Mouse (Mus musculus): Measurements from ENCODE around the gene E2f6. TPM values are rescaled to one million over a fixed set of nuclear protein-coding genes. Genes with fewer than 3 reads are reported as not detected.

Gene E2f6
- total and polyA plus RNA-seq, 2 experiments from 2014 or later = 20.0 to 21.2 TPM

DNA sequence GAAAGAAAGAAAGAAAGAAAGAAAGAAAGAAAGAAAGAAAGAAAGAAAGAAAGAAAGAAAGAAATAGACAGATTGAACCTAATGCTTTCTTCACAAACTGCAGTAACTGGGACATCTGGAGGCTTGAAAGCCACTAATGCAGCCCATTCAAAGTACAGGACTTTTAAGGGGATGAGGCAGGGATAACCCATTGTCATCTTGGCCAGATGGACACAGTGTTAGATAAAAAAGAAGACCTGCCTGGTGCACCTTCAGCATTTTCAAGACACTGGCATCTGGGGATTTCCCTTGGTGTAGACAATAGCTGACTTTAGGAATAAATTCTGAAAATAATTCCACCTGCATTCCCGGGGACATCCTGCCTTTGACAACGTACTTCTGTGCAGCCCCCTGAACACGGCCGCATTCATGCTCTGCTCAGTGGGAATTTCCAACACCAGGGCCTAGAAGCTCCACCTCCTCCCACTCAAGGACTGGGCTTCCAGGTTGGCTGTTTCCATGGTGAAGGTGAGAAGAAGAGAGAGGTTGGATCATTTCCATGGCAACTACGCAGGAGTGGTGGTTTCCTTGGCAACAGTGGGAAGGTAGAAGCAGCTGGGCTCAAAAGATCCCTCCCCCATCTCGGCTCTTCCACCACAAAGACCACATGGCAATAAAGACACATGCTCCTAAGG lies 45.0 kb downstream of the E2f6 start:
- H3K9ac ChIP-seq (replicated peaks; ENCODE audit: low read length) = no peak overlapping the region
- no peaks in the 10 kb centered on the region for H3K36me3 ChIP-seq (ENCODE audit: insufficient read depth, low read length)
- peak overlapping the region; percentile 83 for H3K27ac ChIP-seq
- peak; percentile 95 for DNase-seq (ENCODE audit: low spot score)
- H3K9me3 ChIP-seq (ENCODE audit: low read length) = no peaks in the 10 kb centered on the region
- no peak overlapping the region for H3K4me3 ChIP-seq (ENCODE audit: low read length)
- ATAC-seq = peak; percentile 95
- WGBS = 10% methylated on average over 6 of the region's 6 CpGs
- H3K4me2 ChIP-seq (ENCODE audit: low read depth, low read length) = peak overlapping the region; percentile 36; the same call in 1 of the 2 replicates
- H3K4me1 ChIP-seq (ENCODE audit: insufficient read depth, low read length) = peaks cover 11% of the 10 kb centered on the region
- H3K27me3 ChIP-seq (ENCODE audit: insufficient read depth, low read length) = no peaks in the 10 kb centered on the region
- TF ChIP-seq CTCF (IDR thresholded peaks at IDR 0.05; ENCODE audit: low read depth) = no peak

- H3K4me3 ChIP-seq (ENCODE audit: low read length) = no peak overlapping the region
- no peaks in the 10 kb centered on the region for H3K27me3 ChIP-seq (ENCODE audit: insufficient read depth, low read length)
- TF ChIP-seq CTCF (IDR thresholded peaks at IDR 0.05; ENCODE audit: low read depth) = no peak
- no peaks in the 10 kb centered on the region for H3K36me3 ChIP-seq (ENCODE audit: insufficient read depth, low read length)
- ATAC-seq (peak; percentile 33), DNase-seq (ENCODE audit: low spot score) (no peak)
- peak overlapping the region; percentile 83; the same call in 1 of the 2 replicates for H3K27ac ChIP-seq
- peaks cover 11% of the 10 kb centered on the region for H3K4me1 ChIP-seq (ENCODE audit: insufficient read depth, low read length)
- no peak overlapping the region for H3K9ac ChIP-seq (replicated peaks; ENCODE audit: low read length)
- no peak overlapping the region for H3K4me2 ChIP-seq (ENCODE audit: low read depth, low read length)
- H3K9me3 ChIP-seq (ENCODE audit: low read length) = no peaks in the 10 kb centered on the region
- 28% methylated on average over 2 of the region's 2 CpGs for WGBS
These were observed 45.5 kb downstream of the E2f6 start for GRCm38 (mm10) chr12:16856306-16856679.

- Histone ChIP-seq H3K27me3 (ENCODE audit: insufficient read depth, low read length) (no peaks in the 10 kb centered on the region), H3K9me3 (ENCODE audit: low read length) (no peaks in the 10 kb centered on the region), H3K27ac (no peak overlapping the region), H3K9ac (replicated peaks; ENCODE audit: low read length) (no peak overlapping the region), H3K4me3 (ENCODE audit: low read length) (no peak overlapping the region), H3K4me2 (ENCODE audit: low read depth, low read length) (no peak overlapping the region), H3K36me3 (ENCODE audit: insufficient read depth, low read length) (no peaks in the 10 kb centered on the region), H3K4me1 (ENCODE audit: insufficient read depth, low read length) (peaks cover 11% of the 10 kb centered on the region)
- WGBS = 84% methylated on average over 4 of the region's 4 CpGs
- no peak for ATAC-seq
- no peak for TF ChIP-seq CTCF (IDR thresholded peaks at IDR 0.05; ENCODE audit: low read depth)
- no peak for DNase-seq (ENCODE audit: low spot score)
These were observed 47.3 kb downstream of the E2f6 start for GRCm38 (mm10) chr12:16858081-16858480.

GRCm38 (mm10) chr12:16859781-16860180 lies 49.0 kb downstream of the E2f6 start:
- no peak overlapping the region for H3K4me2 ChIP-seq (ENCODE audit: low read depth, low read length)
- no peaks in the 10 kb centered on the region for H3K36me3 ChIP-seq (ENCODE audit: insufficient read depth, low read length)
- H3K4me1 ChIP-seq (ENCODE audit: insufficient read depth, low read length) = peaks cover 4% of the 10 kb centered on the region
- WGBS = 90% methylated on average over 2 of the region's 2 CpGs
- no peak overlapping the region for H3K4me3 ChIP-seq (ENCODE audit: low read length)
- no peak overlapping the region for H3K27ac ChIP-seq
- no peak overlapping the region for H3K9ac ChIP-seq (replicated peaks; ENCODE audit: low read length)
- TF ChIP-seq CTCF (IDR thresholded peaks at IDR 0.05; ENCODE audit: low read depth) = no peak
- H3K27me3 ChIP-seq (ENCODE audit: insufficient read depth, low read length) = no peaks in the 10 kb centered on the region
- no peak for DNase-seq (ENCODE audit: low spot score)
- no peak for ATAC-seq
- no peaks in the 10 kb centered on the region for H3K9me3 ChIP-seq (ENCODE audit: low read length)

GRCm38 (mm10) chr12:16860533-16860932 lies 49.8 kb downstream of the E2f6 start:
- Histone ChIP-seq H3K9ac (replicated peaks; ENCODE audit: low read length) (no peak overlapping the region), H3K4me1 (ENCODE audit: insufficient read depth, low read length) (peaks cover 4% of the 10 kb centered on the region), H3K27ac (no peak overlapping the region), H3K4me3 (ENCODE audit: low read length) (no peak overlapping the region), H3K4me2 (ENCODE audit: low read depth, low read length) (no peak overlapping the region), H3K27me3 (ENCODE audit: insufficient read depth, low read length) (no peaks in the 10 kb centered on the region), H3K36me3 (ENCODE audit: insufficient read depth, low read length) (no peaks in the 10 kb centered on the region), H3K9me3 (ENCODE audit: low read length) (no peaks in the 10 kb centered on the region)
- 73% methylated on average over 1 of the region's 1 CpGs for WGBS
- no peak for TF ChIP-seq CTCF (IDR thresholded peaks at IDR 0.05; ENCODE audit: low read depth)
- no peak for DNase-seq (ENCODE audit: low spot score)
- ATAC-seq = no peak

DNA sequence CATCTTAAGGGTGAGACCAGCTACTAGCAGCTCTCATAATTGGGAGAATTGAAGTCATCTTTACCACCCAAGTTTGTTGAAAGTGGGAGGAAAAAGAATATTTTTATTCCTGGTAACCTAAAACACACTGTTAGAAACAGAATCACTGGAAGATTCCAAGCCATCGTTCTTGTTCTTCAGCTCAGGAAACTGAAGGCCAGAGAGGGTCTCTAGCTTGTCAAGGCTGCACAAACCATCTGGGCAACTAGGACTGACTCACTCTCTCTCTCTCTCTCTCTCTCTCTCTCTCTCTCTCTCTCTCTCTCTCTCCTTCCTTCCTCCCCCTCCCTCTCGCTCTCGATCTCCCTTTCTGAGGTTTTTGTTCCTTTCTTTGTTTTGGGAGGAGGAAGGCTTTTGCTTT lies 50.2 kb downstream of the E2f6 start:
- Histone ChIP-seq H3K9ac (replicated peaks; ENCODE audit: low read length) (no peak overlapping the region), H3K4me3 (ENCODE audit: low read length) (no peak overlapping the region), H3K4me2 (ENCODE audit: low read depth, low read length) (no peak overlapping the region), H3K27me3 (ENCODE audit: insufficient read depth, low read length) (no peaks in the 10 kb centered on the region), H3K4me1 (ENCODE audit: insufficient read depth, low read length) (peaks cover under 1% of the 10 kb centered on the region; the same call in 1 of the 2 replicates), H3K9me3 (ENCODE audit: low read length) (no peaks in the 10 kb centered on the region), H3K27ac (no peak overlapping the region), H3K36me3 (ENCODE audit: insufficient read depth, low read length) (no peaks in the 10 kb centered on the region)
- no peak for ATAC-seq
- no peak for TF ChIP-seq CTCF (IDR thresholded peaks at IDR 0.05; ENCODE audit: low read depth)
- DNase-seq (ENCODE audit: low spot score) = no peak
- 77% methylated on average over 3 of the region's 3 CpGs for WGBS

DNA sequence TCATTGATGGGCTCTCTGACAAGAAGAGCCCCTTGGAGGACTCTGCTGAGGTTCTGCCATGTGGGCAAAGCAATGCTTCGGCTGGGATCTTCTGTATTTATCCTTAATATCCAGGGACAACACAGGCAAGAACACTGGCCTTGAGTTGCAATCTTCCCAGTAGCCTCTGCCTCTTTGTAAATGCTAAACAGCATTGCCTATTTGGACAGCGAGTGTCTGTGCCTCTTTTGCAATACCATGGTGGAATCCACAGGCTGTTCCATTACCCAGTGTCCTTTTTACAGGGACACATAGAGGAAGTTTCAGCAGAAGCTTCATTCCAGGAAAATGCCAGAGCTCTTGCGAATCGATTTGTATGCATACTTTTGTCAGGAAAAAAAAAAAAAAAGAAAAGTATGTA lies 53.7 kb downstream of the E2f6 start:
- ATAC-seq (no peak), DNase-seq (ENCODE audit: low spot score) (no peak)
- no peaks in the 10 kb centered on the region for H3K27me3 ChIP-seq (ENCODE audit: insufficient read depth, low read length)
- no peak overlapping the region for H3K4me3 ChIP-seq (ENCODE audit: low read length)
- no peaks in the 10 kb centered on the region for H3K4me1 ChIP-seq (ENCODE audit: insufficient read depth, low read length)
- no peak for TF ChIP-seq CTCF (IDR thresholded peaks at IDR 0.05; ENCODE audit: low read depth)
- H3K27ac ChIP-seq = no peak overlapping the region
- H3K9me3 ChIP-seq (ENCODE audit: low read length) = no peaks in the 10 kb centered on the region
- no peaks in the 10 kb centered on the region for H3K36me3 ChIP-seq (ENCODE audit: insufficient read depth, low read length)
- H3K4me2 ChIP-seq (ENCODE audit: low read depth, low read length) = no peak overlapping the region
- WGBS = 93% methylated on average over 4 of the region's 4 CpGs
- H3K9ac ChIP-seq (replicated peaks; ENCODE audit: low read length) = no peak overlapping the region

Data from hindbrain, postnatal 0 days (tissue).